Mouse (Mus musculus) G1E-ER4 (cell line): ENCODE results near the gene Wwtr1. TPM values are rescaled to one million over a fixed set of nuclear protein-coding genes. Genes with fewer than 3 reads are reported as not detected.

Experiments
- GATA1 ChIP-seq: IDR thresholded peaks from one replicate; pipeline ENCODE4 v1.8.0; 2012; ENCODE audit warnings: low read length, inconsistent platforms
- polyA plus RNA-seq: library from polyadenylated mRNA; stranded (reverse); fragments of >175 nt; gene quantifications from 2 replicates; pipeline ENCODE4 v1.2.3, GENCODE M21; 2012

Gene Wwtr1
- polyA plus RNA-seq, 1 experiment = not detected

DNA sequence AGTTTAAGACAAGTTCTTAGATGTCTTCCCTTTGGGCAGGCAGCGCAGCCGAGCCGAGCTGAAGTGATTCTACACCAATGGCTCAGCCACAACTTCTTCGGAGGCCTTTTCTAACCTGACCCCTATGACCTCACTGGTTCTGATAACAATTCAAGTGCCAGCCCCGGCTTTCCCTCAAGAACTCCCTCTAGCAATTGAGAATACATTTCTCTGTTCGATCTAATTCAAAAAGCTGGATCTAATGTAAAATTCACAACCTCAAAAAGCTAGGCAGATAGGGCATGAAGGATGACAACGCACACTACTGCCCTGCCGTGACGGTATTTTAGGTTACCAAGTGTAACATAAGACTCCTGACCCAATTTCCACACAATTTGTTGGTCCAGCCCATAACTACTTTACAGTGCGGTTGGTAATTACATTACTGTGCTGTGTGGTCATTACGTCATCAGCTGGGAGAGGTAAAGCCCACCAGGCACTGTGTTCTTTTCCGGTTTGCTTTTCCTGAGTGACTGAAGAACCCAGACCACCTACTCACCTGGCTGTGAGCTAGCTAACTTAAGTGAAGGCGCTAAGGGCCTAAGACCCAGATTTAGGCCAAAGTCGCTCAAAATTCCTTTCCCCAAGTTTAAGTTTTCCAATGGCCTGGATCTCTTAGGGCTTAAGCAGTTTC is 1.7 kb downstream of the Wwtr1 start:
- no peak for TF ChIP-seq GATA1

DNA sequence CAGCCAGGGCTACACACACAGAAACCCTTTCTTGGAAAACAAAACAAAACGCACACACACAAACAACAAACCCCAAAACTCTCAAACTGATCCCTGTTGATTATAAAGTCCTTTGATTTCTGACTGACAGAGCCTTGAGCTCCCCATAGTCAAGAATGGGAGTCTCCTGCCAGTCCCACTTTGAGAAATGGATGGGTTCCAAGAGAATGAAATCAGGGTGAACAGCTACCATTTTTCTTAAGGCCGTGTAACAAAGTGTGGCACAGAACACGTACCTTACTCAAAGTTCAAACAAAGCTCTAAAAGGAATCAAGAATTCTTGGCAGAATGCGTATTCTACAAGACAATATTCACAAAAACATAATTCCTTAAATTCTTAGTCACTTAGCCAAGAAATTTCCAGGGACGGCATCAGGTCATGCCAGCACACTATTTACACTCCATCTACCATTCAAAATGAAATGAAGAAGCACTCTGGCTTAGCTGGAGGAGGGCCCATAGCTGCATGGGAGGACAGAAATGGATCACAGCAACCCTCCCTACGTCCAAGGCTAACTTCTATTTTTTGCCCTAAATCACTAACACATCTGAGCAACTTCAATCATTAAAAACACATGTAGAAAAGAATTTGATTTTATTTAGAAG is 3.3 kb downstream of the Wwtr1 start:
- no peak for TF ChIP-seq GATA1

DNA sequence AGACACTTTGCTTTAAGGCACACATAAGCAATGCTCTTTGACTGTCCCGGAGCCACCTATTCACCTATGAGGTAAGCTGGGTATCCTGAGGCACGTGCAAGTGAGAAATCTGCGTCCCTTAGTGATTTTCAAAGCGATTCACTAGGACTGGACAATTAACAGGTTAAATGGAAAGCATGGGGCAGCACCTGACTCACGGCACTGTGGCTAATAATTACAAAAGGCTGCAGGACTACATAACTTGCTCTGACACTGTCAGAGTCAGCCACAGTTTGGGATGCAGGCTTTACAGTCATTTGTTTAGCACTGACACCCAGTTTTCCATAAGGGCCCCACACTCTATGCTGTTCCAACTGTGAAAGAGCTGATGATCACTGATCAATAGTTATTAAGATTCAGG is 9.1 kb downstream of the Wwtr1 start:
- no peak for TF ChIP-seq GATA1

- no peak for TF ChIP-seq GATA1
These were observed 12.1 kb downstream of the Wwtr1 start for GRCm38 (mm10) chr3:57563627-57564026.

GRCm38 (mm10) chr3:57562996-57563506 is 12.7 kb downstream of the Wwtr1 start:
- TF ChIP-seq GATA1 = no peak

DNA sequence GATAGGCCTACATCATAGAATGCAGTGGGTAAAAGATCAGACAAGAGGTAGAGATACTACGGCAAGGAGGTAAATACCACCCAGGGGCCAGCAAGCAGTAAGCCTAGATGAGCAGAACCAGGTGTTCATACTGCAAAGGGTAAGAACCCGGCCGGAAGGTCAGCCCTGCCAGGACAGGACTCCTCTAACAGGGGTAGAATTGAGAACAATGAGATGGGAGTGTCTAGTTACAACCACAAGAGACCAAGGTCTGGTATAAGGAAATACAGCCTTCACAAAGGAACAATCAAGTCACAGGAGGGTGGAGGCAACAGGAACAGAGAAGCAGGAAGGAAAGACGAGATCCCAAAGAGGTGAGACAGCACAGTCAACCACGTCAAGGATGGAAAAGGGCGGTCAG is 16.9 kb downstream of the Wwtr1 start:
- TF ChIP-seq GATA1 = no peak

GRCm38 (mm10) chr3:57557408-57557807 is 18.3 kb downstream of the Wwtr1 start:
- TF ChIP-seq GATA1 = no peak

DNA sequence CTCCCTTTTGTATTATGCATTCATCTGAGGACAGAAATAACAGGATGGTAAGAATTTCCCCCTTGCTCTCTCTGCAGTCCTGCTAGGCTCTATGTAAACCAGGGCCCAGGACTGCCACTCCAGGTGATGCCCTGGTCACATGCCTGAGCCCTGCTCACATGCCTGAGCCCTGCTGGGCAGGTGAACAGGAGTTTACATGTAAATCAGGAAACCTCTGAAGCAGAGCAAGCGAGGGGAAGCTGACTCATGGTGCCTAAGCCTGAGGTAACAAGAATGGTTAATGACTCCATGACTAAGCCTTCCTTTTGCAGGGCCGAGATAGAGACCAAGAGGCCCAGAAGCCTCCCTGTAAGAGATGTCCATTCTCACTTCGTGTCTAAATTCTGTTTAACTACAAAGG is 20.1 kb downstream of the Wwtr1 start:
- TF ChIP-seq GATA1 = no peak

- TF ChIP-seq GATA1 = no peak
These were observed 20.8 kb downstream of the Wwtr1 start for GRCm38 (mm10) chr3:57554890-57555239.

GRCm38 (mm10) chr3:57554124-57554889 is 21.4 kb downstream of the Wwtr1 start:
- no peak for TF ChIP-seq GATA1

- no peak for TF ChIP-seq GATA1
These were observed 22.6 kb downstream of the Wwtr1 start for GRCm38 (mm10) chr3:57553108-57553507.

- no peak for TF ChIP-seq GATA1
These were observed 24.5 kb downstream of the Wwtr1 start for GRCm38 (mm10) chr3:57551210-57551609.

DNA sequence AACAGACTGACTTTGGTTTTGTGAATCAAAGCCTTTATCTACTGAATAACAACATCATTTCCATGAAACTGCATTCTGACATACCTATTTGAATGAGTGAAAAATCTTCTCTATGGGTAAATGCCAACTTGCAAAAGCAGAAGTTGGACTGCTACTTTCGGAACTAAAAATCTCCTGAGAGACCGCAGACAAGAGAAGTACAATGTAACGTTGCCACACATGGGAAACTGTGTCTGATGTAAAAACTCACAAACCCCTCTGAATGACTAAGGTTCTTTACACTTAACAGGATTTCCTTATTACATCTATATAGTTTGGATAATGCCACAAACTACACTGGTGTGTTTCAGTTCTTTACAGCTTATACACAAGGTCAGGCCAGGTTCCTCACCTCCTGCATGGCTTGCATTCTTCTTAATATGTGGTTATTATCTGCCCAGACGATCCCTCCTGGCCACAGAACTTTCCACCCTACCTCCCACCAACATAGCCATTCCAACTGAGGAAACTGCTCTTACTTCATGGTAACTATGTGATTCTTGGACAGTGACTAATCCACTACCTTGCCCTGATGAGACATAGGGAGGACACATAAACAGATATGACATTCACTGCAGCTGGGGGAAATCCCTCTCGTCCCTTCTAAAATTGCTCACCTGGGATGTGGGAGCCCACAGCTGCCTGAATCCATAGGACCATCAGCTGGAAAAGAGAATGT is 25.1 kb downstream of the Wwtr1 start:
- TF ChIP-seq GATA1 = no peak

DNA sequence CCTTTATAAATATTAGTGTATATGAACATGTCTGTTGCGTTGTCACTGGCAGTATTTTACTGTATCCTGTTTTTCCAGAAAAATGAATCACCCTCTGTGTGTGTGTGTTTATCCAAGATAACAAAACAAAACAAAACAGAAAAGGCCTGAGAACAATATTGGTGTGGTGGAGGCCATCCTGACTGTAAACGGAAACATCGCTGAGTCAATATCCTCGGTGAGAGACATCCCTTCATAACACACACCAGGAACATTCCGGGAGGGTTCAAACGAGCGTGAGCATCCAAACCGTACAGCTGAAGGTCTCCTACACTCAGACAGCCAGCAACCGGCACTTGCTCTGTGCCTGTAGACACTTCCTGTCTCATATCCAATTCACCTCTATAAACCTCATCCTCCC is 31.6 kb downstream of the Wwtr1 start:
- TF ChIP-seq GATA1 = no peak

- no peak for TF ChIP-seq GATA1
These were observed 32.8 kb downstream of the Wwtr1 start for GRCm38 (mm10) chr3:57542848-57543380.
